Mouse (Mus musculus) liver (tissue): ENCODE data around the gene Pias1.
"Not testable (repeated sequence)": the region's sequence is repeated elsewhere in the genome, so short reads cannot be mapped to it uniquely, and the experiment has no call there.

Experiments
- DNase-seq: peaks from one replicate; pipeline ENCODE4 v3.0.0-alpha.2; 2020; ENCODE audit warnings: mixed read lengths

Pias1 gene

DNA sequence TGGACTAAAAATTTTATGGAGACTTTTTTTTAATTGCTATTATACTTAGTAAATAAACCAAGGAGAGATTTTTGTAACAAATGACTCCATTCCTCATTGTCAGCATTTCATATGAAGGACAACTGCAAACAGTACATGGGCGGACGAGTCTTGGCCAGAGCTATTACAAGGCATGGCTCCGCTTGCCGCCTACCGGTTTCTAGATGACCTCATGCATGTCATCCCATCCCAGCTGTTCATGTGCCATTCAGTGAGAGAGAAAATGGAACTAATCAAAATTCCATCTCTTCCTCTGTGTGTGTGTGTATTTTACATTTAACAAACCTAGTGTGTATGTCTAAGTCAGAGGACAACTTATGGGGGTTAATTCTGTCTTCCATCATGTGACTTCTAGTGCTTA is 51.9 kb downstream of the Pias1 start:
- no peak for DNase-seq

DNA sequence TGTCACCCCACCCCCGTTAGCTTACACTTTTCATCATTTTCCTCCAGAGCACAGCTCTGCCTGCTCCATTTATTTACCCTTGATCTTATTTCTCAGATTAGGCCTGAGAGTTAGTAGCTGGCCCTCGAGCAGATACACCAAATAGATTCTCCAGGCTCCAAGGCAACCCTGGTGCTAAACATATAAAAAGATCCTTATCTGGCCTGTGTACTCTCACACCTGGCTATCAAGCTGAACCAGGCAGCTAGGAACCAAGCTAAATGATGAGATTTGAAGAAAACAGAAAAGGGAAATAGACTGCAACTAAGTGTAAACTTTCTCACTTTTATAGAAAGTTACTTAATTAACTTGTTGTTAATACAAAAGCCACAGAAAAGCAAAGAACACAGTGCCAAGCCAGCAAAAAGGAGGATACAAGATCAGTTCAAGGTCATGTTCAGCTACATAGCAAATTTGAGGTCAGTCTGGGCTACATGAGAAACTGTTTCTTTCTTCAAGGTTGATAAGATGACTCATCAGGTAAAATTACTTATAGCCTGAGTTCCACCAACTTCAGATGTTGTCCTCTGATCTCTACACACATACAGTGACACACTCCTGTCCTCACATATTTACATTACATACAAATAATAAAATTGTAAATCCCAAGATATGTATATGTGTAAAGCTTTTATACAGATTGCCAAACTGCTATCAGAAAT is 52.9 kb downstream of the Pias1 start:
- no peak for DNase-seq

DNA sequence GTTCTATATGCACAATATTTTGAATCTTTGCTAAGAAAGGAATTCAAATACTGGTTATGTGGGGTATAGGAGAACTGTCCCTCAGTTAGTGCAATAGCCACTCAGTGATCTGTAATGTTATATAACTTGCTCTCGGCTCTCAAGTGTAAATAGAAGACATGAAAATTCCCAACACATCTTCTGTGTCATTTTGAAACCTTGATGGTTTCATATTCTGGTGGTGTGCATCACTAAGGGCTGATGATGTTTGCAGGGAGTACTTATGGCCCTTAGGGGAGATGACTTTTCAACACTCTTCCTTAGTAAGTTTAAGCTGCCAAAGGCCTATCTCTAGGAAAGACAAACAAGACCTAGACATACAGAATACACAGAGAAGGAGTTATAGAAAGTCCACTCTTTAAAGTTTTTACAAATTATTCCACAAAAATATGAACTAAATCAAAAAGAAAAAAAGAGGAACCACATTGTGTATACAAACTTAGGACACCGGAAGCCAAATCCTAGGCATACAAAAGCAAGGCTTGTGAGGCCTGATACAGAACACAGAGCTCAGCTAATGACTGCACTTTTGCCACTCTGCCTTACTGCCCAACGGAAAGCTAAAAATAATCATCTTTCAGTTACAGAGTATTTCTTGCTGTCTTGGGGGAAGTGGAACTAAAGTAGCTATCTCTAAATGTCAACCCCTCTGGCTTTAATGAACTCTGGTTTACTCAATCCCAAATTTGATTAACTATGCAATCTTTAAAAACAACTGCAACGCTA is 55.0 kb downstream of the Pias1 start:
- no peak for DNase-seq

DNA sequence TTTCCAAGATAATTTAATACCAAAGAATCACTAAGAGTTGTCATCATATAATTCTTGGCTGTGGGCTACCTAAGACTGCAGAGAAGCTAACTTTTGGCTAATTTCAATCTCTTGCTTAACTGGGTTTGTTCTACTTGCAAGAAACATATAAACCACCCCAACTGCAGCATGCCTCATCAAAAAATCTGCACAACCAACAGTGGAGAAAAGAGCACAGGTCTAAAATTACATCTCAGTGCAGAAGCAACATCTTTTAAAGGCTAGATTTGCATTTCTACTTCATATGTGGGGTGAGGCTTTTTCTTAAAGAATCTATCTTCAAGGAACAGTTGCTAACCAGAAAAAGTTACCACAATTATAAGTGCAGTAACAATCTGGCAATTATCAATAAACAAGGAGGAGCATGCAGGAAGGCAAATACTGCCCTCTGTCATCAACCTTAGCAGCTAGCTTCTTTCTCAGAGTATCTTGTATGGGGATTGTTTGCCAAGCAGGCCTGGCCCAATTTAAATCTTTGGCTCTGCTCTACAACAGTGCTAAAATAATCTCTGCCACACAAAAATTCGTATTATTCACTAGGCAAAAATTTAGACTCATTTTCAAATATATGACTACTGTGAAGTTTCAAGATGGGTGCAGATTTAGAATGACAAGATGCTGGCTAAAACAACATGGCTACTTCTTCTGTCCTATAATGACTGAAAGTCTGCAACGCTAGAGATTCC is 62.7 kb downstream of the Pias1 start:
- DNase-seq, result no peak

DNA sequence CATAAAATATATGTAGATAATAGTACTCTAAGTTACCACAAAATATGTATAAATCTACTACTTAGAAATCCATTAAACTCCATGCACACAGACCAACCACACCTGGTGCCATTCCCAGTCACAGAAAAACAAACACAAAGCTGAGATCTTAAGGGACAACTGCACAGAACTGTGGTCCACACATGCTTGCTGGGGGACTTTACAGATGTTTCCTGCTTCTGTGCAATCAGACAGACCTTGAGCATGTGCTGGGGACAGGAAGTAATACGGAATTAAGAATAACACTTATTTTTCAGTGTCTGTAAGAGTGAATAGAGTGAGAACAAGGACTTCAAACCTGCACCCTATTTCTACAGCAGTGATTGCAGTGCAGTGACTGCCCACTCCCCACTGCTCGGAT is 66.8 kb downstream of the Pias1 start:
- no peak for DNase-seq

DNA sequence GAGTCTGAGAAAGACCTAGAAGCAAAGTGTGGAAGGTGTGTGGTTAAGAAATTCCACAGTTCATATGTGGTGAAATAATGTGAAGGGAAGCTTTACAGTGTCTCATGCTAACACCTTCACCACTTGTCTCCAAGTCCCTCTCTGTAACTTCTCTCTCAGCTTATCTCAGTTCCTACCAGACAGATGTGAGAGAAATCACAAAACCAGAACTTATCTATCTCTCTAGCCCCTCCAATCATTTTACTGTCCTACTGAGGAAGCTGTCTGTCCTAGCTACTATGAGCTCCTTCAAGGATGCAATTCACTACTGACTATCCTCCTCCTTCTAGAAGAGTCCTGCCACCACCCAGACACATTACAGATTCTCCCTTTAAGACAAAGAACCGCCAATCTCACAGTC is 70.7 kb downstream of the Pias1 start:
- no peak for DNase-seq

DNA sequence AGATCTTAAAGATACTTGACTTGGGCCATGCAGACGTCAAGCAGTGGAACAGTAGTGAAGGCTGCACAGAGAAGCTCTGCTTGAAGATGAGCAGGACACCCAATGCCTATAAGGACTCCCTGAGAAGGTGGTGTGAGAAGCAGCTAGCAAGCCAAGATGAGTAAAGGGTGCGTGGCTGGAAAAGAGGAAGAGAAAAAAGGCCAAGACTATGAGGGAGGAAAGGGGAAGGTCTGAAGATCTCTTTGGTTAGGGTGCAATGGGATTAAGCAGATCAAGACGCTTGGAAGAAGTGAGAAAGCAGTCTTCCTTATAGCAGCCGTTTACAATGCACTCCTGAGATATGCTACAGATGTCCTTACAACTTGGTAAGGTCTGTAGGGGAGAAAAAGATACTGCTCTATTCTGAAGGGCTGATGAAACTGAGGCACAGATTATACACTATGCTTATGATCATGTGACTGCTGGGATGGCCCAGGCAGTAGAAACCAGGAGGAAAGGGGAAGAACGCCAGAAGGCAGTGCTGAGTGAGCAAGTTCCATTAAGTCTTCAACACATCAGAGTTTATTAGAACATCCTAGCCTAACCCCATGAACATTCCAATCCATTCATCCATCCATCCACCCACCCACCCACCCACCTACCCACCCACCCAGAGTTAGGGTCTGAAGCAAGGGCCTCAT is 74.2 kb downstream of the Pias1 start:
- no peak for DNase-seq

DNA sequence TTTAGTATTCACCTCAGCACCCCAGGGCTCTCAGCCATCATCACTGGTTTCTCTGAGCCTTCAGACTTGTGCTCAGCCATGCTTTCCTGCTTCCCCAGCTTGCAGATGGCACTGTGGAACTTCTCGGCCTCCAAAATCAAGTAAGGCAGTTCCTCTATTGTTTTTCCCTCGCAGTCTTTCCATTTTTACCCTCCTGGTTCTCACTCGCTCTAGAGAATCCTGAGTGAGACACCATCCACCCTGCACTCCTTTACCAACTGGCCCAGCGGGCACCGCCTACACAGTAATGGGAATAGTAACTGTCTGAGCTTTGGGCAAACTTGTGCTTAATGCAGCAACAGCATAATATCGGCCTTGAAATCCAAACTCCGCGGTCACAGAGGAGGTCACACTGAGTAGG is 82.7 kb downstream of the Pias1 start:
- DNase-seq, result no peak

DNA sequence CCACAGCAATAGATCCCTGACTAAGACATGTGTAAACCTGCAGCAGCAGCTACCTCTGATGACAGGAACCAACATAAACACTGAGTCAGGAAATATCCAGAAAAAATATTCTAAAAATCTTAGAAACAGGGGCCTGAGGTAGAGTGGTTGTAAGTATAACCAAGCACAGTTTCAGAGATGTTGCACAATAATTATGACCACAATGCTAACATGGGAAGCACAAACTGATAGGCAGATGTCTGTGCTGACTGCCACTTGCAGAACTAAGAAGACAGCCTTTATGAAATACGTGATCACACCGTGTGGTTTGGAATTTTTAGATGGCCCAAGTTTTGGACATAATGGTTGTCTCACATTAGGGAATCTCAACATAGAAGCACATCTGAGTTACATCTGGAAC is 83.9 kb downstream of the Pias1 start:
- no peak for DNase-seq

DNA sequence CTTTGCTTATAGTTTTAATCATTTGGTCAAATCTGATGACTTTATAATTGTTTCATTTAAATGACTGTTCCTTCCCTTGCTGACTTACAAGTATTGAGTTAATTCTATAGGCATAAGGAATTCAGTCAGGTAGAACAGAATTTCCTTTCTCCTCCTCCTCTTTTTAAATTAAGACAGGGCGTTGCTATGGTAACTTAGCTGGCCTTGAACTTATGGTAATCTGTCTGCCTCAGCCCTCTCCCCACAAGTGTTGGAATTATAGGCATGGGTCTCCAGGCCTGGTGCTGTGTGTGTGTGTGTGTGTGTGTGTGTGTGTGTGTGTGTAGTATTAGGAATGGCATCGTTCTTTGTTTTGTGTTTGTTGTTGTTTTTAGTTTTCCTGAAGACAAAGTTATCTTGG is 86.0 kb downstream of the Pias1 start:
- DNase-seq, result no peak

DNA sequence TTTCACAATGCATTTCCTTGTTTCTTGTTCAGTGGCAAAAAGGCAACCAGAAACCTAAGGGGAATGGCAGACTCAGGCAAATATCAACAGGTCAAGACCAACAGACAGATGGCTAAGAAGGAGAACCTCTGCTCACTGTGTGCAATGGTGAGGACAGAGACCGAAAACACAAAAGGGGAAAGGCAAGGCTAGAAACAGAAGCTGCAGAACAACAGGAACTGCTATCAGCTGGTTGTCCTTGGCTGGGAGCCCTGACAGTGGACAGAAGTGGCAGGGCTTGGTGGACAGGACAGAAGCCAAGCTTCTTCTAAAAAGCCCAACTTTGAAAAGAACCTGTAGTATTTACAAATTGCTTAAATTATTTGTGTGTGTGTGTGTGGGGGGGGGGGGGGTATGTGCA is 93.2 kb downstream of the Pias1 start:
- DNase-seq, result no peak

DNA sequence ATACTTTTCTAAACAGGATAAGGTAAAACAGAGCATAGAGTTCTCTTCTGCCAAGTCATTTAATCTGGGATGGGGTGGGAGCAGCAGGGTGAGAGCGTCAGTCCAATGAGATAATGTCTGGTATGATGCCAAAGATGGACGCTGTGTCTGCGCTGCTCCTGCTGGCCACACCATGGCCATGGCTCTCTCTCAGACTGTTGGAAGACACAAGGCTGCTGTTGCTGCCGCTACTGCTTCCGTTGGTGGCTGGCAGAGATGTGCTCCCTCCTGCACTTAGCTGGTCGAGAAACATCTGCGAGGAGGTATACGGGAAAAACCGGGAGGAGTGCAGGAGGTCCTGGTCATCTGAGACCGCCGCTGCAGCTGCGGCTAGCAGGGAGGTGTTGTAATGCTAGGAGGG is 105.9 kb downstream of the Pias1 start:
- no peak for DNase-seq

DNA sequence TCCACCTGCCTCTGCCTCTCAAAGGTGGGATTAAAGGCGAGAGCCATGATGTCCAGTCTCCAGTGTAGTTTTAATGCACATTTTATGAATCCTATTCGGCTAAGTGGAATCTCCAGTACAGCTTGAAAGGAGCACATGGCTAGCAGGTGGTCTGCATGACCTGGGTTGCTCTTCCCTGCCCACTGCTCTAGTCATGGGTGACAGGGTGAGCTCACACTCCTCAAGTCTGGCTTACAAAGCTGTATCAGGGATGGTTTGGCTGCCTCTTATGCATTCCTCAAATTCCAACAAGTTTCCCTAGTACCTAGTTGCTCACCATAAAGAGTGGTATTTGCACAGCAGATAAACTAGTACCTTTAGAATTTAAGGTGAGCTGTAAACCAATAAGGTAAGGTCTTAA is 109.9 kb downstream of the Pias1 start:
- no peak for DNase-seq

DNA sequence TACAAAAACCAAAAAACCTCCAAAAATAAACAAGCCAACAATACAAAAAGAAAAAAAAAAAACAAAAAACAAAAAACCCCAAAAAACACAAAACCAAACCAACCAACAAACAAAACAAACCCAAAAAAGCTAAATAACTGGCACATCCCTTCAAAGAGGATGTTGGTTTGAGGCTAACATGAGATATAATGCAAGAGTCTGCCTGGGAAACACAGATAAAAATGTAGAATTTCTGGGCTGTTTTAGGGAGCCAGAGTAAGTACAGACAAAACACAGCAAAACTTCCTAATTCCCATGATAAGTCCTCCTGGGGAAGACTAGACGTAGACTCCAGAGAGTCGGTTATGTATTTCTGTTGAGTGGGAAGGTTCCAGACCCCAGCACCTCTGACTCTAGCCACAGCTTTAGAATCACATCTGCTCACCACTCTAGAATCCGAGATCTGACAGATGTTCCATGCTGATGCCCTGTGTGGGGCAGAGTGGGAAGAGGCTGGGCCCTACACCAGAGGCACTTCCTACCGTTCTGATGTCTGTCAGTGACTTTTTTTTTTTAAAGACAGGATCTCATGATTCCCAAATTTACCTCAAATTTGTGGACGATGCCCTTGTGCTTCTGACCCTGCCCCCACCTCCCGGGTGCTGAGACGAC is 110.6 kb downstream of the Pias1 start:
- no peak for DNase-seq

DNA sequence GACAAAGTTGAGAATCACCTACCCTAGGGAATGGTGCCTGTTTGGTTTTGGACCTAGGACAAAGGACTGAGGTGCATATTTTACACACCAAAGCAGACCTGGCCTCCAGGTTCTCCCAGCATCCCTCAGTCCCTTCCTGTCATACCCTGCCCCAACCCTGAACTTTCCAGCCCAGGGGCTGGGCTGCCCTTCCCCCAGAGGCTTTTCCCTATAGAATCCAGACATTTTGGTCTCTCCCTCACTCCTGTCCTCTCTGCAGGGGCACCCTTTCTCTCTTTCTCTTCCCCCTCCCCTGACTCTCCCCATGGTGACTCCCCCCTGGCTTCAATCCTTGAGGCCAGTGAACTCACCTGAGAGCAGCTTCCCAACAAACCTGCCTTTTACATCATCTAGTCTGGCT is 117.0 kb downstream of the Pias1 start:
- no peak for DNase-seq

DNA sequence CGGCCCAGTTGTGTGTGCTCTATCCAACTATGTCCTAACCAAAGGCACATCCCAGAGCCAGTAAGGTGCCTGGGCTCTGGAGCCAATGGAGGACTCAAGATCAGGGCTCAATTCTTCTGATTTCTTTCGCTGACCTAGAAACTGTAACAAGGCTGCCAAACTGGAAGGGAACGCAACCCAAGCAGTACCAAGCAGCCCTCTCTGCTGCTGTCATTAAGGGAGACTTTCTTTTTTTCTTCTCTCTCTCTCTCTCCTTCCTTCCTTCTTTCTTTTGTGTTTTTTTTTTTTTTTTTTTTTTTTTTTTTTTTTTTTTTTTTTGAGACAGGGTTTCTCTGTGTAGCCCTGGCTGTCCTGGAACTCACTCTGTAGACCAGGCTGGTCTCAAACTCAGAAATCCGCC is 118.5 kb downstream of the Pias1 start:
- DNase-seq, result not testable (repeated sequence)

DNA sequence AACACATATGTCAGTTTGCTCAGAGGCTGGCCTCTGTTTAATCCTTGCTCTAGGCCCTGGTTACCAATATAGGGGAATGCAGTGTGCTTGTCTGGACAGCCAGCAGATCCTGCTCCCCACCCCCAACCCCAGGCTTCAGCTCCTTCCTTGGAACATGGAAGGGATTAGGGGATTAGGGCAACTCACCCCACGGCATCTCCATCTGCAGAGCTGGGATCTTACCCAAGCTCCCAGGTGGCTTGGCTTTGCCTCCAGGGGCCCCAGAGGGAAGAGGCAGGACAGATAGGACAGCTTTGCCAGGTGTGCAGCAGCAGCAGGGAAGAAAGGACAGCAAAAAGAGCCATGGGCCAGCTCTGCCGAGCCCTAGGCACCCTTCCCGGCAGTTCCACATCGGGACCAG is 126.9 kb downstream of the Pias1 start:
- DNase-seq, result no peak

DNA sequence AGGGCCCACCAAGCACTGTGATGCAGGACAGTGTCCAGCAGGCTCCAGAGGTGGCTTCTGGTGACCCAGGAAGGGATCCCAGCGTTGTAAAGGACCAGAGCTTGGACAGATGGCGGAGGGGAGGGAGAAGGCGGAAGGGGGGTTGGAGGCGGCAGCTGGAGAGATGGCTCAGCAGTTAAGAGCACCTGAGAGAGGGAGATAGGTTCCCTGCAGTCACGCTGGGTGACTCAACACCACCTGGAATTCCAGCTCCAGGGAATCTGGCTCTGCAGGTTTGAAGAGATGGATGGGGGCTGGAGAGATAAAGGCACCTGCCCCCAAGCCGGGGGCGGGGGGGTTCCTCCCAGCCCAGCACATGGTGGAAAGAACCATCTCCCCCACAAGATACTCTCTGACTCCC is 127.6 kb downstream of the Pias1 start:
- not testable (repeated sequence) for DNase-seq

DNA sequence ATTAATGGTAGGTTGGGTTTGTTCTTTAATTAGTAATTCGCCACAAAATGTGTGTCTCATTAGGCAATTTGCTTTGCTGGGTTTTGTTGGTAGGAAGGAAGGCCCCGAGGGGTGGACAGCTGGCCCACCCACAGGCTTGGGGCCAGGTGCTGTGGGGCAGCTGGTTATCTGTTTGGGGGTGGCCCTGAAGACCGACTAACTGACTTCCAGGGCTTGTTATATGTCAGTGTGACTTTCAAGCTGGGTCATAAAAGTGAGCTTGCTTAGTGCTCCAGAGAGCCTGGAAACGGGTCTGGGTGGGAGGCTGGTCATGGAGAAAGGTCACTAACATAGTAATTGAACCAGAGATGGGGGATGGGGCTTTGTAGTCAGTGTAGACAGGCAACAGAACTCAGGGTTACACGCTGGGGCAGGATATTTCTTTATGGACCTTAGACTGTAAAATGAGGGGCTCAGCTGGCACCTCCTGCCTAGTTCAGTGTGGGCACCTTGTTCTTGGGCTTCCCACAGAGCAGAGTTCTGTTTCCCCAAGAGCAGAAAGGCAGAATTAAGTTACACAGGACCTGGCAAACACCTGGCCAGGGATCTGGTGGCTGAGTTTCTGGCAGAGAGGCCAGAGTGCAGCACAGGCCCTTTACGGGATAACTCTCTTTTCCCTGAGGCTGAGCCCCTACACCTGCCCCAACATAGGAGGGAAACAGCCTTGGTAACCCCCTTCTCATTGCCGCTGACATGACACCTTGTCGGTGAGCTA is 129.3 kb downstream of the Pias1 start:
- DNase-seq, result no peak

DNA sequence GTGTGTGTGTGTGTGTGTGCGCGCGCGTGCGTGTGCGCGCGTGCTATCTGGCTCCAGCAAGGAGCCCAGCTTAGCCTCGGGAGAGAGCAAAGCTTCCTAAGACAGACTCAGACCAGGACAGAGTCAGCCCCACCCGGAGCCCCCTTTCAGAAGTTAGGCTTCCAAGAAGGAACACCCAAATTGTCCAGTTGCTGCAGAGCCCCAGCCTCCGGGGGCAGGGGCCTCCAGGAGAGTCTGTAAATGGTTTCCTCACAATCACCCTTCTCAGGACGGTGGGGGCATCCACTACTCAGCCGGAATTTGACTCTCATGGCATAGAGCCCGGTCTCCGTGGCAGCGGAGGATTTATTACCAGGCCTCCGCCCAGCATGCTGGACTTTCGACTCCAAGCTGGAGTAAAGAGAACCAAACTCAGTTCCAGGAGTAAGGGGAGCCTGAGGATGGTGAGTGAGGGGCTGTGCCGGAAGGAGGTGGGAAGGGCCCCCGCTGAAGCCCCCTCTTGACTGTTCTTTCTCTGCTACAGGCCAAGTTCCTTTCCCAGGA is 129.9 kb downstream of the Pias1 start, which contains the start of gene Calml4:
TSS of gene Calml4 (plus strand) at position 362 of the 543 bp plus-strand sequence.
- DNase-seq, result peak; percentile 49

DNA sequence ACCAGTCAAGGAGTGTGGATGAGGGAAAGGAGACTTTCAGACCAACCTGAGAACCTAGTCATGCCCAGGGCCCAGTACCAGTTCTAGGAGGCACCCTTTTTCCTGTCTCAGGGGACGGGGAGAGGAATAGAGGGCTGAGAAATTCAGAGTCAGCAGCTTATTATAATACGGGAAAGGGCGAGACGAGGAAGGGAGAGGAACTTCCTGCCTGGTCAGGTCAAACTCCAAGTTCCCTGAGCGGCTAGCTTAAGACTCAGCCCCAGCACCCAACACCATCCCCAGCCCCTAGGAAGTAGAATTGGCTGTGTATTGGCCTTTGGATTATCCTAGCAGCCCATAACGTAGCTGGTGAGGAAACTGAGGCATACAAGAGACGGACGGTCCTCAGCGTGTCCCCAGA is 130.5 kb downstream of the Pias1 start:
- DNase-seq, result no peak

DNA sequence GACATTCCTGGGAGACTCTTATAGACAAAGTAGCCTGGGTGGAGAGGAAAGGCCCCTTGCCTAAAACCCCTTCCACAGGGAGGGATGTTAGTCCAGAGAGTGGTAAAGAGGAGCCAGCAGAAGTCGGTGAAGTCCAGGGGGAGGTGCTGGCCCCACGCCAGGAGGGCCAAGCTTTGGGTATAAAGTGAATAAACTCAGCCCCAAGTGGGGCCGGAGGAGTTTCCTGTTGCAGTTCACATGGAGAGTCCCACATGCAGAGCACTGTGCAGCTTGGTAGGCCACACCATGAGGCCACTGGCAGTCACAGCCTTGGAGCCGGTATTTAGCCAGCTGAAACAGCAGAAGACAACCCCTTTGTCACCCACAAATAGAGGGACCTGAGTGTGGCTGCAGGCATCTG is 133.2 kb downstream of the Pias1 start:
- peak; percentile 34 for DNase-seq
